Mouse (Mus musculus): ENCODE measurements around the gene Atr. TPM values are rescaled to one million over a fixed set of nuclear protein-coding genes. Genes with fewer than 3 reads are reported as not detected.

The Atr gene
- polyA plus RNA-seq (2016; fragmentation: Nextera tagmentation; extraction: Ambion mirVana), result 15.8 and 19.6 TPM in 2 replicates

DNA sequence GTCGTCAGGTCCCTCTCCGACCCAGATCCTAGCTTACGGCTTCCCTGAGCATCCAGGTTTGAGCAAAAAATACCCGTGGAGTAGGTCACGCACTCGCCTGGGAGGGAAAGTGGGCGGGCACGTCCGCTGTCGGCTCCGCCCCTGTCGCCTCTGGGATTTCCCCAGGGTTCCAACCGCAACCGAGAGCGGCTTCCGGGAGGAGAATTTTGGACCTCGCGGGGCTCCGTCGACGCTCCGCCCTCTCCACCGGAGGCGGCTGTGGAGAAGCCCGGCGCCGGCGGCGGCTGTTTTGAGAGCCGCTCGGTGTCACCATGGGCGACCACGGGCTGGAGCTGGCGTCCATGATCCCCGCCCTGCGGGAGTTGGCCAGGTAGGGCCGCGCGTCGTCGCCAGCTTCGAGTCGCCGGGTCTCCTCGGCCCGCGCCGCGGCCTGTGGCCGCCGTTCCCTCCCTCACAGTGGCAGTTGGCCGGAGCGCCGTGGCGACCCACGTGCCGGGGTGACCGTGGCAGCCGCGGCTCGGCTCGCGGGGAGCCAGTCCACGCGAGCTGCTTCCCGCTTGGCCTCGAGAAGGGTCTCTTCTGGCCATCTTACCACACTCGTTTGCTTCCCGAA lies at the start of gene Atr:
Gene Atr (plus strand): TSS at position 184 of the 613 bp plus-strand sequence.
- Histone ChIP-seq H3K9me3 (no peaks in the 10 kb centered on the region), H3K27me3 (ENCODE audit: insufficient read depth, poor library complexity, severe bottlenecking) (no peaks in the 10 kb centered on the region), H3K4me3 (peak within 1 kb of the TSS; percentile 88), H3K27ac (peak within 1 kb of the TSS; percentile 93), H3K36me3 (peaks cover 8% of the 10 kb centered on the region; the same call in 1 of the 2 replicates), H3K4me1 (replicated peaks) (peaks cover 10% of the 10 kb centered on the region; the same call in 1 of the 2 replicates)
- DNase-seq (ENCODE audit: low spot score), result peak; percentile 92
- WGBS, result under 1% methylated on average over 69 of the region's 69 CpGs

DNA sequence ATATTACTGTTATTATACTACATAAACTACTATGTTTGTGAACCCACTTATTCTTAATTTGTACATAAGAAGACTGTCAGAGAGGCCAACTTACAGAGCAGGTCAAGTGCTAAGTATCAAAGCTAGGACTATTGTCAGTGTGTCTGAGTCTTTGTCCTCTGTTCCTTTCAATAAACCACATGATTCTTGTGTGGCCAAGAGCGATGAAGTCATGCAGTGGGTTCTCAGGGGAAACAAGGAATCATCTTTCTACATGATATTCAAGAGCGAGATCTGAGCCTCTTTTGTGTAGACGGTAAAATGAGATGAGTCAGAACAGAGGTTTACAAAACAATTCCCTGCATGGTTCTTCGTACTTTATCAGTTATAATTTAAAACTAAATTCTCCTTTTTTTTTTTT lies 47.8 kb upstream of the Atr start:
- no peak for DNase-seq (ENCODE audit: low spot score)
- H3K27ac ChIP-seq, result no peak overlapping the region
- no peak overlapping the region for H3K4me3 ChIP-seq
- no peaks in the 10 kb centered on the region for H3K27me3 ChIP-seq (ENCODE audit: insufficient read depth, poor library complexity, severe bottlenecking)
- H3K36me3 ChIP-seq, result no peaks in the 10 kb centered on the region
- WGBS, result 78% methylated on average over 4 of the region's 4 CpGs
- H3K4me1 ChIP-seq (replicated peaks), result peaks cover 11% of the 10 kb centered on the region; the same call in 1 of the 2 replicates
- H3K9me3 ChIP-seq, result no peaks in the 10 kb centered on the region

DNA sequence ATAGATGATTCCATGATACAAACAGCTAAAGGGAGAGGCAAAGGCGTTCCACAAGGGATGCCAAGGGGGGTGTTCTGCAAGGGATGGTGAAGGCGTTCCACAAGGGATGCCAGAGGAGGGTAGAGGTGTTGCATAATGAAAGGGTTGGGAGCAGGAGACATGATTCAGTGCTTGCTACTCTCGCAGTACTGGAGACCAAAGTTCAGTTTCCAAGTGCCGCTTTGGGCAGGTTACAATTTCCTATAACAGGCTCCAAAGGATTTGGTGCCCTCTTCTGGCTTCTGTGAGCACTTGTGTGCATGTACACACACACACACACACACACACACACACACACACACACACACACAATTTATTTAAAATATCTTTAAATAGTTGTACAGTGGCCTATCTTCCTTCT lies 45.6 kb upstream of the Atr start:
- 98% methylated on average over 4 of the region's 4 CpGs for WGBS
- H3K4me1 ChIP-seq (replicated peaks), result peaks cover 20% of the 10 kb centered on the region
- H3K27me3 ChIP-seq (ENCODE audit: insufficient read depth, poor library complexity, severe bottlenecking), result no peaks in the 10 kb centered on the region
- no peak overlapping the region for H3K27ac ChIP-seq
- no peaks in the 10 kb centered on the region for H3K36me3 ChIP-seq
- no peaks in the 10 kb centered on the region for H3K9me3 ChIP-seq
- no peak for DNase-seq (ENCODE audit: low spot score)
- H3K4me3 ChIP-seq, result no peak overlapping the region

DNA sequence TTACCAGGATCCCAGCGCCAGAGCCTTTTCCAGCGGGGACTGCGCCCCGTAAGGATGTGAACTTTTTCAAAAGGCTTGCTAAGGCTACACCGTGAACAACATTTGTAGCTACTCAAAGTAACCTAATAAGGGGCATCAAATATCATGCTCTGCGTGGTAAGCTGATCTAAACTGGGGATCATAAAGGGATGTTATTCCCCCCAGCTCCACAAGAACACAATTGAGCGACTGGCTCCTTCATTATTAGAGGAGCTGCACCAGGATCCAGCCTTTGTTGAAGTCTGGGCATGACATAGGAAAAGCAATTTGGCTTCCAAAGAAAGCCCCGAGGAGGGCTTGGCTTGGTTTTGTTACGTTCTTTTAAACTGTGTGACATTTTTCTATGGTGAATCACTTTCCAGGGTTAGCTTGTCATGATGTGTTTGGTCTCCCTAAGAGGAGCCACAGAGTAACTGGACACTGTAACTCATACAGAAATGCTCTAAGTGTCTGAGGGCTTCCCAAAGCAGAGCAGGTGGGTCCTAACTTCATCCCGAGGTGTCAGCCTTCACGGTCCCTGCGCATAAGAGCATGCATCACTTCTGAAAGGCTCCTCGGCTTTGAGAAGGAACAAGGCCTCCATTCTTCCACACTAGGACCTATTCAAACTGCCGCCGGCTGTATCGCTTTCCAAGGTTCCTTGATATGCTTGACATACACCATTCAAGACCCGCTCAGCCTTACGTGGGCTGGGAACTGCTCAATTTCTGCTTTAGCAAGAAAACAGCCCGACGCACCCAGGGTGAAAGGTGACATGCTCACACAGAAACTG lies 43.5 kb upstream of the Atr start:
- Histone ChIP-seq H3K27me3 (ENCODE audit: insufficient read depth, poor library complexity, severe bottlenecking) (no peaks in the 10 kb centered on the region), H3K9me3 (no peaks in the 10 kb centered on the region), H3K36me3 (no peaks in the 10 kb centered on the region), H3K4me3 (peak overlapping the region; percentile 24; the same call in 1 of the 2 replicates), H3K4me1 (replicated peaks) (peaks cover 20% of the 10 kb centered on the region), H3K27ac (peak overlapping the region; percentile 84)
- peak; percentile 59 for DNase-seq (ENCODE audit: low spot score)
- WGBS, result 32% methylated on average over 20 of the region's 20 CpGs

DNA sequence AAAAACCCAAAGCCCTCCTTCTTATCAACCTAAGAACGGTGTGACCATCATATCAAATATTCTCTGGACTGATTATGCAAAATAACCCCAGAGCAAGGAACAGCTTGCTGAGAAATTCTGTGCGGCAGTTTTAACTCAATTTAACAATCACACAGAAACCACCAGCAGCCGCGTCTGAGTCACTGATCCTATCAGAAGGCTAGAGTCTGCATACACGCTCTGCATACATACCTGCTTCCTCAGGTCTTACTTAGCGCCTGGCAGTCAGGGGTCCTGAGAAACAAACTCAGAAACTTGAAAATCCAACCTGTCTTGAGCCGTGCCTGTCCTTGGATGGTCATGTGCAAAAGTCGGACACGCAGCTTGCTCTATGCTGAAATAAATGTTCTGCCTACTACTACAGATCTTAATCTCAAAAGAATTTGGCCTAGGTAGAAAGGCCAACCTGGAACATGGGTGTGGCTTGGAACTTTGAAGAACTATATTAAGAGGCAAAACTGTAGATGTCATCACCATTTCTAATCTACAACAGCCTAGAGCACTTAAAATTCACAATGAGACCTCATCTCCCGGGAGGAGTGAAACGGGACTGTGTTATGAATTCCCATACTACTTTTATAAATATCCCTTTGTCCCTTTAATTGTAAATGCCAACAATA lies 42.3 kb upstream of the Atr start:
- Histone ChIP-seq H3K9me3 (no peaks in the 10 kb centered on the region), H3K27ac (peak overlapping the region; percentile 30; the same call in 1 of the 2 replicates), H3K27me3 (ENCODE audit: insufficient read depth, poor library complexity, severe bottlenecking) (no peaks in the 10 kb centered on the region), H3K36me3 (no peaks in the 10 kb centered on the region), H3K4me1 (replicated peaks) (peaks cover 20% of the 10 kb centered on the region), H3K4me3 (no peak overlapping the region)
- WGBS, result 82% methylated on average over 11 of the region's 11 CpGs
- no peak for DNase-seq (ENCODE audit: low spot score)

DNA sequence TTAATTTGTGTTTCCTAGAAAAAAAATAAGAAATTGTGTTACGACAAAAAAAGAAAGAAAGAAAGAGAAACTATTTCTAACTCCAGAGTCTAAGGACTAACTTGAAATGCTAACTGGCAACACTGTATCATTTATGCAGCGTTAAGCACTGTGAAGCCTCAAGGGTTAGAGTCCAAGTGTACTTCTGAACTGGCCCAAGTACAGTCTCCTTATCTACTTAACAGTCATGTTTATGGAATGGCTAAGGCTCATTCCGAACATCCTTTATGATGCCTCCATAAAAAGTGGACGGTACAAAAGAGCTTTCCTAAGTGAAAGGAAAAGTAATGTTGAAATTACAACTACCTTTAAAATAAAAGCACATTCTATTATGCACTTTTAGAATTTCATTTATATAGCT lies 41.7 kb upstream of the Atr start:
- H3K9me3 ChIP-seq, result no peaks in the 10 kb centered on the region
- no peak overlapping the region for H3K27ac ChIP-seq

DNA sequence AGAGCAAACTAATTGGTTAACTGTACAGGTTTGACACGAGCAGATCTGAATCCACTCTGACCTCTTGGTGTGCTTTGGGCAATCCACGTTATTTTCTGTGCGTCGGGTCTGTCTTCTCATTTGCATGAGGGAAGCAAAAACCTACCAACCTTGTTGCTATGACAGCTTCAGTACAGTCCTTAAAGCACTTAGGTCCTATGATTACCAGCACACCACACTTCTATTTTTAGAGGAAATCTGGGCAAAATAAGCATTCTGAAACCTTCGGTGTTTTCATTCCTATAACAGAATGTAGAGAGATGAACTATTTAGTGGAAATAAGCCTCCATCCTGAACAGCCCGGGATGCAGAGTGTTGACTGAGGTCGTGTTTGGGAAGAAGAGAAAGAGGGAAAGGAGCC lies 34.9 kb upstream of the Atr start:
- Histone ChIP-seq H3K4me1 (replicated peaks) (no peaks in the 10 kb centered on the region), H3K27ac (no peak overlapping the region), H3K27me3 (ENCODE audit: insufficient read depth, poor library complexity, severe bottlenecking) (no peaks in the 10 kb centered on the region), H3K4me3 (no peak overlapping the region), H3K36me3 (no peaks in the 10 kb centered on the region), H3K9me3 (no peaks in the 10 kb centered on the region)
- DNase-seq (ENCODE audit: low spot score), result no peak
- WGBS, result 85% methylated on average over 7 of the region's 7 CpGs

More for the DNA sequence above, 41.7 kb upstream of the Atr start:
- H3K4me1 ChIP-seq (replicated peaks), result peaks cover 20% of the 10 kb centered on the region
- no peak overlapping the region for H3K4me3 ChIP-seq
- H3K27me3 ChIP-seq (ENCODE audit: insufficient read depth, poor library complexity, severe bottlenecking), result no peaks in the 10 kb centered on the region
- no peak for DNase-seq (ENCODE audit: low spot score)
- WGBS, result 84% methylated on average over 4 of the region's 4 CpGs
- no peaks in the 10 kb centered on the region for H3K36me3 ChIP-seq

DNA sequence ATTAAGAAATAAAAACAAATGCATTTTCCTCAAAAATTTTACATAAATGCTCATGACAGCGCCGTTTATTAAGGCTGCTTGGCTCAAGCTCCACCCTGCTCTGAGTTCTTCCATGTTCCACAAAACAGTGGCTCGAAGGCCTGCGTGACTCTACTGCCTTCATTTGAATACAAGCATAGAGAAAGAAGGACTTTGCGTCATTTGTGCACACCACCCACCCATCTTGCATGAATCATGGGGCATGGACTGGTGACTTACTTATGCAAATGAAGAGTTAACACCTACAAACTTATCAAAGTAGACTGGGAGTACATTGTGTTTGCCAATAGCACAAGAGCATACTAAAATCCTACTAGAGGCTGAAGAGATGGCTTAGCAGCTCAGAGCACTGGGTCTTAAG lies 29.8 kb upstream of the Atr start:
- no peaks in the 10 kb centered on the region for H3K27me3 ChIP-seq (ENCODE audit: insufficient read depth, poor library complexity, severe bottlenecking)
- no peaks in the 10 kb centered on the region for H3K36me3 ChIP-seq
- no peak overlapping the region for H3K27ac ChIP-seq
- no peaks in the 10 kb centered on the region for H3K4me1 ChIP-seq (replicated peaks)
- H3K9me3 ChIP-seq, result no peaks in the 10 kb centered on the region
- 96% methylated on average over 5 of the region's 5 CpGs for WGBS
- H3K4me3 ChIP-seq, result no peak overlapping the region
- no peak for DNase-seq (ENCODE audit: low spot score)

DNA sequence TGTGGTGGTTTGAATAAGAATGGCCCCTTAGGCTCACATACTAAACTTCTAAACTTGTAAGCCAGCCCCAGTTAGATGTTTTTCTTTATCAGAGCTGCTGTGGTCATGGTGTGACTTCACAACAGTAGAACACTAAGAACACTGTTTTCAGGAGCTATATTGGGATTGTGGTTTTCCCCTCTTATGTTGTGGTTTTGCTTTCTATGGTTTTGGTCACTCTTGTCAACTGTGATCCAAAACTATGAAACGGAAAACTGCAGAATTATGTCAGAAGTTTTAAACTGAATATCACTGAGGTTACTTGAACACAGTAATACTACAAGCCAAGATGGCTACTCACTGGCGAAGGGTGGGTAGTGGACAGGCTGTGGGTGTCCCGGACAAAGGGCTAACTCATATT lies 24.6 kb upstream of the Atr start:
- H3K4me1 ChIP-seq (replicated peaks), result no peaks in the 10 kb centered on the region
- H3K36me3 ChIP-seq, result no peaks in the 10 kb centered on the region
- H3K27me3 ChIP-seq (ENCODE audit: insufficient read depth, poor library complexity, severe bottlenecking), result no peaks in the 10 kb centered on the region
- 90% methylated on average over 3 of the region's 3 CpGs for WGBS
- H3K4me3 ChIP-seq, result no peak overlapping the region
- no peak overlapping the region for H3K27ac ChIP-seq
- DNase-seq (ENCODE audit: low spot score), result no peak
- H3K9me3 ChIP-seq, result no peaks in the 10 kb centered on the region

DNA sequence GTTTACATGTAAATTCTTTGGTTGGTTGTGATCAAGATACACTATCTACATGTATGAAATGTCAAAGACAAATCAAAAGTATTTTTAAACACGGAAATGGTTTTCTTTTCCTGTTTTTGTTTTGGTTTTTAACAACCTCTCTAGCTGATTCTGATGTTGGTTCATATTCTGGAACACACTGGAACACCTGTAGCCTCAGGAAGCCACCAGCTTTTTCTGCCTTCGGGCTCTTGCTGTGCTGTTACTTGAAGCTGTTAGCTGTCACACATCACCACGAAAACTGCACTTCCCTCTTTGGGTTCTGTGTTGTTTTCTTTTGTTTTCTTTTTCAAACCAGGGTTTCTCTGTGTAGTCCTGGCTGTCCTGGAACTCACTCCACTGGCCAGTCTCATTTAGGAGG lies 22.6 kb upstream of the Atr start:
- no peaks in the 10 kb centered on the region for H3K27me3 ChIP-seq (ENCODE audit: insufficient read depth, poor library complexity, severe bottlenecking)
- no peaks in the 10 kb centered on the region for H3K9me3 ChIP-seq
- no peaks in the 10 kb centered on the region for H3K4me1 ChIP-seq (replicated peaks)
- no peaks in the 10 kb centered on the region for H3K36me3 ChIP-seq
- H3K4me3 ChIP-seq, result no peak overlapping the region
- 78% methylated on average over 3 of the region's 3 CpGs for WGBS
- no peak for DNase-seq (ENCODE audit: low spot score)
- H3K27ac ChIP-seq, result no peak overlapping the region

DNA sequence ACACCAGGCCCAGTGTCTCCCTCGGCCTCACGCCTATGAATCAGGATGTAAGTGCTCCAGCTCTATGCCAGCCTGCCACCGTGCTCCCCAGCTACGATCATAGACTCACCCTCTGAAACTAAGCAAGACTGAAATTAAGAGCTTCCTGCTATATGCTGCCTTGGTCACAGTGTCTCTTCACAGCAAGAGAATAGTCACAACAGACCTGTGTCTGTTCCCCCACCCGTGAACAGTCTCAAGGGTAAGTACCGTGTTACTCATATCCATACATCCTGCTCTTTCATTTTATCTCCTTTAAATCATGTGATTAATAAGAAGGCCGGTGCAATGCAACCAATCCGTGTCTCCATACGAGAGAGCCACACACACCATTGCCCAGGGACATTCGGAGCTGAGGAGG lies 21.7 kb upstream of the Atr start:
- Histone ChIP-seq H3K27ac (no peak overlapping the region), H3K9me3 (no peaks in the 10 kb centered on the region), H3K27me3 (ENCODE audit: insufficient read depth, poor library complexity, severe bottlenecking) (no peaks in the 10 kb centered on the region), H3K4me1 (replicated peaks) (no peaks in the 10 kb centered on the region), H3K36me3 (no peaks in the 10 kb centered on the region), H3K4me3 (no peak overlapping the region)
- WGBS, result 91% methylated on average over 10 of the region's 10 CpGs
- no peak for DNase-seq (ENCODE audit: low spot score)

DNA sequence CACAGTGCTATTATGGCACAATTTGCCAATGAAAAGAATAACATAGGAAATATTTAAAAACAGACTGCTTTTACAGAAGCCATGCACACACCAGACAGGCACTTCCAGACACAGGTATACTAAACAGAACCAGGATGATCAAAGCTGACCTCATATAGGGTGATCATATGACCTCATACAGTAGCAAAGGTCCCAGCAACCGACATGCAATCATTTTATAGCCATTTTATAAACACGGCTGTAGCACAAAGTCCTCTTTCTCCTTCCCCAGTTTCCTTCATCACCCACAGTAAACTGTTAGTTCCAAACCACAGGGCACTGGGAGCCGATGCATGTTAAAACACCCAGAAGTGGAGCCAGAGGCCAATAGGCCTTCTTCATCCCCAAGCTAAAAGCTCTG lies 18.0 kb upstream of the Atr start:
- no peak for DNase-seq (ENCODE audit: low spot score)
- Histone ChIP-seq H3K9me3 (no peaks in the 10 kb centered on the region), H3K27me3 (ENCODE audit: insufficient read depth, poor library complexity, severe bottlenecking) (peaks cover 16% of the 10 kb centered on the region), H3K27ac (no peak overlapping the region), H3K36me3 (no peaks in the 10 kb centered on the region), H3K4me1 (replicated peaks) (peaks cover 9% of the 10 kb centered on the region; the same call in 1 of the 2 replicates), H3K4me3 (no peak overlapping the region)
- WGBS, result 94% methylated on average over 3 of the region's 3 CpGs
